Mouse (Mus musculus) common myeloid progenitor, adult 5-6 weeks (primary cell): ENCODE data around the gene Pradc1. TPM values are rescaled to one million over a fixed set of nuclear protein-coding genes. Genes with fewer than 3 reads are reported as not detected.

Experiments used
- ATAC-seq: replicated peaks from 2 replicates; pipeline ENCODE4 v1.8.0; 2016; ENCODE audit warnings: low read depth, mild to moderate bottlenecking, moderate TSS enrichment, inconsistent platforms; ENCODE audit not compliant: poor library complexity, severe bottlenecking
- total RNA-seq: library from RNA; stranded (forward); fragments of 200-1000, 187-1606 nt; gene quantifications from 2 replicates; pipeline ENCODE4 v1.2.3, GENCODE M21; 2017

Gene Pradc1
- total RNA-seq, 1 experiment from 2014 or later = 7.7 TPM

DNA sequence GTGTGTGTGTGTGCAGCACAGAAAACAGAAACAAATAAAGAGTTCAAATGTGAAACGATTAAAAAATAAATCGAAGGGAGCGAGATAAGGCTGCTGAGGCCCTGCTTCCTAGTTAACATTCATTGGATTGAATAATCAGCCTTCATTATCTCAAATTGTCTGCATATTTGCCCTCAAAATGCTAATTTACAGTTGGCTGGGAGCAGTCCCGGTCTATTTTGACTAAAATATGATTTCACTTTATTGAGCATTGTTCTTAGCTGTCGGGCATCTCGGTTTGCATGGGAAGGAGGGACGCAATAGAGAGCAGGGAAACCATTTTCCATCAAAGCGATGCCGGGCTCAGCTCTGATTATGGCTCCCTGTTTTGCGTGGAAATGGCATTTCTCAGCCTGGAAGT lies 48.7 kb downstream of the Pradc1 start:
- ATAC-seq = no peak

DNA sequence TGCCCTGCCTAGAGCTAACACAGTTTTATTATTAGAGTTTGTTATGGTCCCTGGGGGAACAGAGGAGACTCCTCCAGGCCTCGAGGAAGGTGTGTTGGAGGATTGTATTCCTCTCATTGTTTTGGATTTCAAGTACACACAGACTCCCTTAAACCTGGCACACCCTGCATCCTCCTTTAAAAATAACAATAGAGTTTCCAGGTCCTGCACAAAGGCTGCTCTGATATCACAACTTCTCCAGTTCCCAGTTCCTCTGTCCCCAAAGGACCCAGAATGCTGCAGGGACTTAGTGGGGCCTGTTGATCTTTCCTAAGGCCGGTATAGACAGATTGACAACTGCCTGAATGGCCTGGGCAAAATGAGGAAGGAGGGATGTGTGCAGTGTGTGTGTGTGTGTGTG lies 49.2 kb downstream of the Pradc1 start:
- ATAC-seq = no peak

DNA sequence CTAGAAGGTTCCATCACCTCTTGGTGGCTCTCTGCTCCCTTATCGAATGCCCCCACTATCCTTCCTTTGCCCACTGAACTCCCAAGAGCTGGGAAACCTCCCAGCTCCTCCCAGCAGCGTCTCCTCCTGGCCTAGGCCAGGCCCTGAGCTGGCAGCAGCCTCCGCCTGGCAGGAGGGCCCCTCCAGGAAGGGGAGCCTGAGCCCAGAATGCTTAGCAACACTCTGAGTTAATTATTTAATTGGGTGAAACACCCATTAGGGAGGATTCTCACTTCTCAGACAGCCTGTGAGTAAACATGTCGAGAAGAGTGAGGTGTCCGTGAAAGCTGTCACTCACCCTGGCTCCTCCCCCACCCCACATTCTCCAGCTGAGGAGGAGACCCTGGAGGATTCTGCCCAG lies 52.1 kb downstream of the Pradc1 start:
- no peak for ATAC-seq

DNA sequence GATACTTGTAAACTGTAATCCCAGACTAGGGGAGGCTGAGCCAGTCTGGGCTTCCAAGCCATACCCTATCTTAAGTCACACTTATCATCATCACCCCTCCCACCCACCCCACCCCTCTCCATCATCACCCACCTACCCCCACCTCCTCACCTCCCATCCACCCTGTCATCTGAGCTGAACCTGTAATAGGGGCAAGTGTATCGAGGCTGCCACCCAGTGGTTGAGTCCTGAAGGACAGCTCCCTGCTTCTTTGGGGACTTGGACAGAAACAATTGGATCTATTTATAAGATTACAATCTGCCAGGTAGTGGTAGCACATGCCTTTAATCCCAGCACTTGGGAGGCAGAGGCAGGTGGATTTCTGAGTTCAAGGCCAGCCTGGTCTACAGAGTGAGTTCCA lies 54.6 kb downstream of the Pradc1 start:
- ATAC-seq = peak; percentile 81

Other genes with a start within 250 kb of the Pradc1 start
- 2.0 and 3.2 TPM in 2 replicates for gene Sfxn5, start 118.5 kb downstream of the Pradc1 start, total RNA-seq
- gene Rab11fip5, start 77.3 kb downstream of the Pradc1 start, total RNA-seq = 5.9 and 6.3 TPM in 2 replicates
- not detected in 2 replicates for gene Noto, start 28.1 kb downstream of the Pradc1 start, total RNA-seq
- 46.2 and 47.0 TPM in 2 replicates for gene Smyd5, start 20.0 kb downstream of the Pradc1 start, total RNA-seq
- gene Cct7, start 456 bp downstream of the Pradc1 start, total RNA-seq = 289 and 292 TPM in 2 replicates
- gene Fbxo41, start 51.0 kb upstream of the Pradc1 start, total RNA-seq = under 0.01 TPM in 1 of 2 replicates, not detected in the other
- 0.64 TPM in 1 of 2 replicates, not detected in the other for gene Egr4, start 61.6 kb upstream of the Pradc1 start, total RNA-seq
- gene Alms1, start 135.6 kb upstream of the Pradc1 start, total RNA-seq = 26.9 and 30.5 TPM in 2 replicates